16 mouse cellular contexts compared by ENCODE assay signal in the genomic region with DNA sequence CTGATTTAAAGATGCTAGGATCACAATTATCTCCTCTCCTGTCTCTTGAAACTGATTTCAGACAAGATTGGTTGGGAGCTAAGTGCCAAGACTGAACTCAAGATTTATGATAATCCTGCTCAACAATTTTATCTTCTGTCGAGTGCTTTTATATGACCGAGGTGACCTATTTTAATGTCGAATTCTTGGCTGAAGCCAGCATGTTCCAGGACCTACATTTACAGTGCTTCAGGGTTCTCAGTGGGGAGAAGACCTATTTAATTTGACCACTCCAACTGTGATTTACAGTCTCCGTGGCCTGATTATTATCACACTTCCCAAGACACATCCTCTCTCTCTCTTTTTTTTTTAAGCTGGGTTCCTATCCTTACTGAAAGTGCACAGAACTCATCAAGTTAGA.
"Had no signal": no experiment of that assay in that cellular context is flagged by ENCODE, and none has a peak within 500 bp of the region (broad histone marks: within the 10 kb centered on the region; RNA-seq: fewer than 3 reads in every experiment).

No protein-coding gene starts in this region.

- H3K9me3 ChIP-seq: lung, embryonic 15.5 days; megakaryocyte, embryonic 14.5 days; midbrain, embryonic 13.5 days; midbrain, embryonic 15.5 days; neural tube, embryonic 12.5 days; stomach, embryonic 15.5 days had no signal

- ATAC-seq: lung, postnatal 0 days; midbrain, embryonic 13.5 days; midbrain, embryonic 15.5 days had no signal

- H3K9ac ChIP-seq: lung, embryonic 15.5 days; midbrain, embryonic 13.5 days; midbrain, embryonic 15.5 days; neural tube, embryonic 12.5 days; stomach, embryonic 15.5 days had no signal

- H3K36me3 ChIP-seq: lung, embryonic 15.5 days; midbrain, embryonic 13.5 days; midbrain, embryonic 15.5 days; neural tube, embryonic 12.5 days; stomach, embryonic 15.5 days had no signal

- H3K4me1 ChIP-seq: lung, embryonic 15.5 days; megakaryocyte, embryonic 14.5 days; midbrain, embryonic 13.5 days; midbrain, embryonic 15.5 days; neural tube, embryonic 12.5 days; stomach, embryonic 15.5 days had no signal

- H3K27ac ChIP-seq: lung, embryonic 15.5 days; macrophage; midbrain, embryonic 13.5 days; midbrain, embryonic 15.5 days; neural tube, embryonic 12.5 days; stomach, embryonic 15.5 days; stomach, postnatal 0 days had no signal

- H3K4me2 ChIP-seq: lung, embryonic 15.5 days; midbrain, embryonic 11.5 days; midbrain, embryonic 13.5 days; midbrain, embryonic 15.5 days; neural tube, embryonic 12.5 days; stomach, embryonic 15.5 days had no signal

- H3K4me3 ChIP-seq: lung, embryonic 15.5 days; megakaryocyte, embryonic 14.5 days; midbrain, embryonic 13.5 days; midbrain, embryonic 15.5 days; neural tube, embryonic 12.5 days; stomach, embryonic 15.5 days had no signal

- DNase-seq: lung, postnatal 14 days; lung, postnatal 36 days; right cerebral cortex, postnatal 14 days; thymus, adult 2 months; thymus, postnatal 25 days; thymus, postnatal 4 days had no signal

- H3K27me3 ChIP-seq: lung, embryonic 15.5 days; megakaryocyte, embryonic 14.5 days; midbrain, embryonic 13.5 days; midbrain, embryonic 15.5 days; neural tube, embryonic 12.5 days; stomach, embryonic 15.5 days had no signal
